Mouse (Mus musculus) brain, adult 2 months (tissue): Measurements from ENCODE around the gene Gng4.
A peak's percentile ranks its signal among the peaks of the same experiment; 100 is the strongest.

ENCODE experiments used
- DNase-seq: peaks from one replicate; pipeline ENCODE4 v3.0.0; 2011; ENCODE audit warnings: low read depth, low spot score

The Gng4 gene

GRCm38 (mm10) chr13:13818696-13819095 is 34.8 kb downstream of the Gng4 start:
- no peak for DNase-seq

- DNase-seq: peak; percentile 81
Measured at GRCm38 (mm10) chr13:13820234-13821123, 36.6 kb downstream of the Gng4 start.

- DNase-seq: no peak
Measured at GRCm38 (mm10) chr13:13824946-13825345, 41.1 kb downstream of the Gng4 start.

- peak; percentile 48 for DNase-seq
Measured at GRCm38 (mm10) chr13:13826533-13826932, 42.7 kb downstream of the Gng4 start.

GRCm38 (mm10) chr13:13828125-13828524 is 44.3 kb downstream of the Gng4 start:
- peak; percentile 9 for DNase-seq

- DNase-seq: peak; percentile 31
Measured at GRCm38 (mm10) chr13:13830469-13831074, 46.7 kb downstream of the Gng4 start.

GRCm38 (mm10) chr13:13835180-13835579 is 51.3 kb downstream of the Gng4 start:
- no peak for DNase-seq

- DNase-seq: no peak
Measured at GRCm38 (mm10) chr13:13845021-13845420, 61.2 kb downstream of the Gng4 start.

GRCm38 (mm10) chr13:13847075-13847599 is 63.3 kb downstream of the Gng4 start:
- DNase-seq: no peak

GRCm38 (mm10) chr13:13857190-13857589 is 73.3 kb downstream of the Gng4 start:
- no peak for DNase-seq

- DNase-seq: no peak
Measured at GRCm38 (mm10) chr13:13862346-13862745, 78.5 kb downstream of the Gng4 start.

- no peak for DNase-seq
Measured at GRCm38 (mm10) chr13:13862941-13863340, 79.1 kb downstream of the Gng4 start.

- DNase-seq: no peak
Measured at GRCm38 (mm10) chr13:13866339-13866738, 82.5 kb downstream of the Gng4 start.

GRCm38 (mm10) chr13:13867078-13867759 is 83.4 kb downstream of the Gng4 start:
- no peak for DNase-seq

GRCm38 (mm10) chr13:13867922-13868321 is 84.1 kb downstream of the Gng4 start:
- DNase-seq: peak; percentile 61
